Comparison of ENCODE assay signal across 23 mouse cellular contexts in genomic region chr16:19707381-19707780, GRCm38 (mm10). TPM values are rescaled to one million over a fixed set of nuclear protein-coding genes. Genes with fewer than 3 reads are reported as not detected.
DNase-seq lines count a peak whose midpoint lies in the region; ATAC-seq and TF ChIP-seq lines count a peak whose summit lies in the region.
"Had no signal": no experiment of that assay in that cellular context is flagged by ENCODE, and none has a peak within 500 bp of the region (broad histone marks: within the 10 kb centered on the region; RNA-seq: fewer than 3 reads in every experiment).

No protein-coding gene starts in this region.

- no peaks in the 10 kb centered on the region for H3K36me3 ChIP-seq in lung, postnatal 0 days (ENCODE audit: insufficient read depth, low read length)
- H3K36me3 ChIP-seq: G1E had no signal

- ATAC-seq in lung, postnatal 0 days, result peak; percentile 40; the same call in 1 of the 2 replicates
- ATAC-seq: activated CD4-positive, CD25-positive, alpha-beta regulatory T cell, adult 4 months; CD4-positive, CD25-positive, alpha-beta regulatory T cell, adult 4 months; Patski had no signal

- no peak for TF ChIP-seq EP300 in lung, postnatal 0 days (IDR thresholded peaks at IDR 0.05)

- peak; percentile 32 for DNase-seq in lung, postnatal 0 days (ENCODE audit: low spot score)
- no peak for DNase-seq in lung, postnatal 14 days
- peak; percentile 60 for DNase-seq in lung, postnatal 25 days (ENCODE audit: low spot score)
- no peak for DNase-seq in lung, postnatal 10 days
- DNase-seq in lung, postnatal 36 days, result peak; percentile 58
- DNase-seq in lung, postnatal 4 days, result no peak
- DNase-seq: adrenal gland, adult 2 months; adrenal gland, adult 8-10 months; adrenal gland, postnatal 10 days; adrenal gland, postnatal 14 days; adrenal gland, postnatal 25 days; adrenal gland, postnatal 36 days; B cell, adult 2 months; cerebellum, adult 11 months; cerebellum, adult 11-12 months; cerebellum, adult 18-20 months had no signal

- no peak overlapping the region for H3K4me2 ChIP-seq in lung, postnatal 0 days (replicated peaks; ENCODE audit: low read depth, low read length)

- no peak overlapping the region for H3K9ac ChIP-seq in lung, postnatal 0 days (replicated peaks; ENCODE audit: low read depth)

- H3K9me3 ChIP-seq in lung, postnatal 0 days (ENCODE audit: low read length), result no peaks in the 10 kb centered on the region
- H3K9me3 ChIP-seq: G1E had no signal

- H3K27me3 ChIP-seq in lung, postnatal 0 days (replicated peaks; ENCODE audit: insufficient read depth, low read length), result no peaks in the 10 kb centered on the region
- H3K27me3 ChIP-seq: CH12.LX had no signal

- H3K27ac ChIP-seq in lung, postnatal 0 days (ENCODE audit: low read length), result no peak overlapping the region

- H3K4me3 ChIP-seq in lung, postnatal 0 days (ENCODE audit: low read depth, low read length), result no peak overlapping the region

- TF ChIP-seq CTCF in lung, postnatal 0 days (IDR thresholded peaks at IDR 0.05), result no peak

- 62% methylated on average over 1 of the region's 1 CpGs for WGBS in lung, postnatal 0 days

- no peaks in the 10 kb centered on the region for H3K4me1 ChIP-seq in lung, postnatal 0 days (ENCODE audit: insufficient read depth, low read depth, low read length)

RNA-seq across cellular contexts. Expression of gene Lamp3, which starts 1.2 kb away (rescaled TPM):
- polyA plus RNA-seq in lung, postnatal 0 days (2015; fragmentation: Nextera tagmentation; extraction: Ambion mirVana), result 145 and 188 TPM in 2 replicates
- polyA plus RNA-seq: adrenal gland, adult 2 months; brain, embryonic 14.5 days; C2C12; G1E had no signal

RNA-seq across cellular contexts. Expression of gene B3gnt5, which starts 52.6 kb away (rescaled TPM):
- polyA plus RNA-seq in lung, postnatal 0 days (2015; fragmentation: Nextera tagmentation; extraction: Ambion mirVana), result 3.4 and 4.7 TPM in 2 replicates
- polyA plus RNA-seq: adrenal gland, adult 2 months; G1E; Patski had no signal

Comparison
In these comparisons a context has a peak if more than half of its experiments do, and no peak if none do; other contexts are left out.
1. DNase-seq: peak in lung, postnatal 0 days (single experiment), lung, postnatal 25 days (single experiment) and lung, postnatal 36 days (single experiment); none in lung, postnatal 14 days (single experiment), lung, postnatal 10 days (single experiment) and lung, postnatal 4 days (0 of 2).